Mouse (Mus musculus) myocyte (in vitro differentiated cells): Measurements from ENCODE around the gene Vti1a.

ENCODE experiments used
- CEBPB ChIP-seq: IDR thresholded peaks from 2 replicates; pipeline ENCODE4 v1.6.1; 2011; ENCODE audit warnings: mild to moderate bottlenecking, moderate library complexity; ENCODE audit not compliant: poor library complexity, insufficient read depth, severe bottlenecking
- E2F4 ChIP-seq: IDR thresholded peaks from one replicate; pipeline ENCODE4 v1.6.1; 2011; ENCODE audit warnings: mild to moderate bottlenecking, control low read depth, moderate library complexity; ENCODE audit not compliant: insufficient read depth
- MAX ChIP-seq: IDR thresholded peaks from one replicate; pipeline ENCODE4 v1.6.1; 2011; ENCODE audit warnings: low read depth, mild to moderate bottlenecking, control low read depth
- POLR2A ChIP-seq: IDR thresholded peaks from one replicate; pipeline ENCODE4 v1.6.1; 2011; ENCODE audit warnings: low read depth, mild to moderate bottlenecking, control low read depth, moderate library complexity; ENCODE audit not compliant: insufficient read length
- POLR2AphosphoS2 ChIP-seq: IDR thresholded peaks from one replicate; pipeline ENCODE4 v1.6.1; 2011; ENCODE audit warnings: low read depth, control low read depth; ENCODE audit not compliant: insufficient read length
- SRF ChIP-seq: IDR thresholded peaks from one replicate; pipeline ENCODE4 v1.6.1; 2011; ENCODE audit warnings: low read depth; ENCODE audit not compliant: control insufficient read depth, insufficient read length
- TCF12 ChIP-seq: IDR thresholded peaks from one replicate; pipeline ENCODE4 v1.6.1; 2011; ENCODE audit warnings: mild to moderate bottlenecking, control low read depth; ENCODE audit not compliant: poor library complexity, insufficient read depth, severe bottlenecking
- TCF3 ChIP-seq: IDR thresholded peaks from one replicate; pipeline ENCODE4 v1.6.1; 2011; ENCODE audit warnings: low read depth, control low read depth; ENCODE audit not compliant: insufficient read length
- USF1 ChIP-seq: IDR thresholded peaks from one replicate; pipeline ENCODE4 v1.6.1; 2011; ENCODE audit warnings: low read depth, mild to moderate bottlenecking, control low read depth, moderate library complexity

GRCm38 (mm10) chr19:55423952-55424351 is 107.9 kb downstream of the Vti1a start:
- TF ChIP-seq POLR2A (no peak), CEBPB (no peak), MAX (no peak), TCF3 (no peak), POLR2AphosphoS2 (no peak), TCF12 (no peak), USF1 (no peak), SRF (no peak), E2F4 (no peak)
